Mouse (Mus musculus) forebrain, postnatal 0 days (tissue): Measurements from ENCODE around the gene Dpep2nb. TPM values are rescaled to one million over a fixed set of nuclear protein-coding genes. Genes with fewer than 3 reads are reported as not detected.
A peak's percentile ranks its signal among the peaks of the same experiment; 100 is the strongest.

Experiments used
- ATAC-seq: fragments of 200-750 bp; cut with Nextera tagmentation; 2 replicates; pipeline ENCODE4 v1.8.0; 2017; ENCODE audit warnings: mild to moderate bottlenecking, moderate library complexity
- DNase-seq: peaks from one replicate; pipeline ENCODE4 v3.0.0-alpha.2; 2015
- H3K27ac ChIP-seq: fragments of 300-500 bp; sonication (generic); 2 replicates; pipeline ENCODE4 v1.5.1; 2014; ENCODE audit warnings: low read depth, mild to moderate bottlenecking, antibody characterized with exemption, low read length, moderate library complexity, mixed read lengths
- H3K27me3 ChIP-seq: fragments of 300-500 bp; sonication (generic); 2 replicates; pipeline ENCODE4 v1.6.1; 2014; ENCODE audit warnings: mild to moderate bottlenecking, low read length, mixed read lengths; ENCODE audit not compliant: insufficient read depth
- H3K36me3 ChIP-seq: fragments of 300-500 bp; sonication (generic); 2 replicates; pipeline ENCODE4 v1.6.1; 2014; ENCODE audit warnings: mild to moderate bottlenecking, moderate library complexity; ENCODE audit not compliant: insufficient read depth
- H3K4me1 ChIP-seq: fragments of 300-500 bp; sonication (generic); 2 replicates; pipeline ENCODE4 v1.6.1; 2014; ENCODE audit warnings: antibody characterized with exemption; ENCODE audit not compliant: insufficient read depth
- H3K4me2 ChIP-seq: fragments of 300-500 bp; sonication (generic); 2 replicates; pipeline ENCODE4 v1.6.1; 2014; ENCODE audit warnings: low read depth, mild to moderate bottlenecking, moderate library complexity
- H3K4me3 ChIP-seq: fragments of 300-500 bp; sonication (generic); 2 replicates; pipeline ENCODE4 v1.5.1; 2014; ENCODE audit warnings: low read depth, low read length, mixed read lengths
- H3K9ac ChIP-seq: fragments of 300-500 bp; sonication (generic); 2 replicates; pipeline ENCODE4 v1.6.1; 2014; ENCODE audit warnings: mild to moderate bottlenecking
- H3K9me3 ChIP-seq: fragments of 300-500 bp; sonication (generic); 2 replicates; pipeline ENCODE4 v1.6.1; 2016; ENCODE audit warnings: low read length
- CTCF ChIP-seq: sonication (generic); IDR thresholded peaks from 2 replicates; pipeline ENCODE4 v1.5.1; 2016; ENCODE audit warnings: antibody characterized with exemption, control low read depth, low read depth
- WGBS: fragments of 180-500 bp; shearing (Covaris S2); extraction: QIAGEN DNeasy Blood & Tissue Kit; methylation state at CpG from one replicate; pipeline ENCODE4 v1.1.7; 2014; 5-methylcytosine and 5-hydroxymethylcytosine counted together
- polyA plus RNA-seq: library from polyadenylated mRNA; unstranded; fragments of >200 nt; fragmentation: Nextera tagmentation; extraction: Ambion mirVana; gene quantifications from 2 replicates; pipeline ENCODE4 v1.2.1, GENCODE M21; 2015
- total RNA-seq: library from RNA; depleted of rRNA; stranded (reverse); fragments of >200 nt; gene quantifications from 2 replicates; pipeline ENCODE4 v1.2.3, GENCODE M21; 2014

The Dpep2nb gene
- total and polyA plus RNA-seq, 2 experiments from 2014 or later: not detected

GRCm38 (mm10) chr8:106006413-106006812 is 638 bp upstream of the Dpep2nb start:
- Histone ChIP-seq H3K4me3 (no peak overlapping the region), H3K9ac (no peak overlapping the region), H3K36me3 (no peaks in the 10 kb centered on the region), H3K4me2 (no peak overlapping the region), H3K27ac (no peak overlapping the region), H3K9me3 (no peaks in the 10 kb centered on the region), H3K4me1 (peaks cover 11% of the 10 kb centered on the region), H3K27me3 (no peaks in the 10 kb centered on the region)
- no peak for ATAC-seq
- 84% methylated on average over 4 of the region's 4 CpGs for WGBS
- no peak for DNase-seq
- peak; percentile 16; the same call in 1 of the 2 replicates for TF ChIP-seq CTCF

- H3K4me3 ChIP-seq: no peak overlapping the region
- H3K9me3 ChIP-seq: no peaks in the 10 kb centered on the region
- ATAC-seq: no peak
- H3K27me3 ChIP-seq: no peaks in the 10 kb centered on the region
- H3K27ac ChIP-seq: no peak overlapping the region
- 76% methylated on average over 8 of the region's 8 CpGs for WGBS
- no peak overlapping the region for H3K4me2 ChIP-seq
- H3K9ac ChIP-seq: no peak overlapping the region
- no peak for TF ChIP-seq CTCF
- no peaks in the 10 kb centered on the region for H3K36me3 ChIP-seq
- H3K4me1 ChIP-seq: 0 out of 2 replicates have a peak, but pooled peaks cover under 1% of the 10 kb centered on the region
- no peak for DNase-seq
Measured at GRCm38 (mm10) chr8:106004538-106005207, 1.1 kb downstream of the Dpep2nb start.

- Histone ChIP-seq H3K4me2 (no peak overlapping the region), H3K9me3 (no peaks in the 10 kb centered on the region), H3K4me3 (no peak overlapping the region), H3K9ac (no peak overlapping the region), H3K36me3 (no peaks in the 10 kb centered on the region), H3K4me1 (no peaks in the 10 kb centered on the region), H3K27ac (no peak overlapping the region), H3K27me3 (no peaks in the 10 kb centered on the region)
- no peak for DNase-seq
- TF ChIP-seq CTCF: no peak
- WGBS: 78% methylated on average over 4 of the region's 4 CpGs
- no peak for ATAC-seq
Measured at GRCm38 (mm10) chr8:106001908-106002307, 3.9 kb downstream of the Dpep2nb start.

GRCm38 (mm10) chr8:105998971-105999370 is 6.8 kb downstream of the Dpep2nb start:
- no peaks in the 10 kb centered on the region for H3K4me1 ChIP-seq
- no peak for TF ChIP-seq CTCF
- no peak overlapping the region for H3K4me2 ChIP-seq
- H3K9me3 ChIP-seq: no peaks in the 10 kb centered on the region
- no peak for DNase-seq
- no peak overlapping the region for H3K9ac ChIP-seq
- 80% methylated on average over 2 of the region's 2 CpGs for WGBS
- H3K27ac ChIP-seq: no peak overlapping the region
- H3K36me3 ChIP-seq: no peaks in the 10 kb centered on the region
- ATAC-seq: no peak
- no peak overlapping the region for H3K4me3 ChIP-seq
- no peaks in the 10 kb centered on the region for H3K27me3 ChIP-seq

GRCm38 (mm10) chr8:105996359-105996758 is 9.4 kb downstream of the Dpep2nb start:
- H3K27ac ChIP-seq: no peak overlapping the region
- H3K27me3 ChIP-seq: no peaks in the 10 kb centered on the region
- TF ChIP-seq CTCF: no peak
- 62% methylated on average over 7 of the region's 7 CpGs for WGBS
- ATAC-seq: no peak
- H3K9ac ChIP-seq: no peak overlapping the region
- no peaks in the 10 kb centered on the region for H3K36me3 ChIP-seq
- no peak overlapping the region for H3K4me2 ChIP-seq
- H3K4me3 ChIP-seq: no peak overlapping the region
- no peak for DNase-seq
- H3K4me1 ChIP-seq: no peaks in the 10 kb centered on the region
- H3K9me3 ChIP-seq: no peaks in the 10 kb centered on the region

- H3K4me3 ChIP-seq: no peak overlapping the region
- ATAC-seq: no peak
- no peaks in the 10 kb centered on the region for H3K9me3 ChIP-seq
- H3K27ac ChIP-seq: no peak overlapping the region
- TF ChIP-seq CTCF: no peak
- no peak overlapping the region for H3K9ac ChIP-seq
- H3K4me1 ChIP-seq: no peaks in the 10 kb centered on the region
- DNase-seq: no peak
- H3K4me2 ChIP-seq: no peak overlapping the region
- 72% methylated on average over 4 of the region's 4 CpGs for WGBS
- no peaks in the 10 kb centered on the region for H3K27me3 ChIP-seq
- no peaks in the 10 kb centered on the region for H3K36me3 ChIP-seq
Measured at GRCm38 (mm10) chr8:105993226-105993625, 12.5 kb downstream of the Dpep2nb start.

GRCm38 (mm10) chr8:105992499-105992898 is 13.3 kb downstream of the Dpep2nb start:
- WGBS: 64% methylated on average over 5 of the region's 5 CpGs
- ATAC-seq (no peak), DNase-seq (no peak)
- Histone ChIP-seq H3K4me3 (no peak overlapping the region), H3K36me3 (no peaks in the 10 kb centered on the region), H3K9me3 (no peaks in the 10 kb centered on the region), H3K27me3 (no peaks in the 10 kb centered on the region), H3K27ac (no peak overlapping the region), H3K4me2 (no peak overlapping the region), H3K4me1 (no peaks in the 10 kb centered on the region), H3K9ac (no peak overlapping the region)
- no peak for TF ChIP-seq CTCF

GRCm38 (mm10) chr8:105991546-105991945 is 14.2 kb downstream of the Dpep2nb start:
- TF ChIP-seq CTCF: no peak
- no peak overlapping the region for H3K4me3 ChIP-seq
- H3K27ac ChIP-seq: no peak overlapping the region
- H3K4me2 ChIP-seq: no peak overlapping the region
- H3K4me1 ChIP-seq: no peaks in the 10 kb centered on the region
- H3K27me3 ChIP-seq: no peaks in the 10 kb centered on the region
- no peak overlapping the region for H3K9ac ChIP-seq
- 92% methylated on average over 2 of the region's 2 CpGs for WGBS
- DNase-seq (no peak), ATAC-seq (no peak)
- H3K9me3 ChIP-seq: no peaks in the 10 kb centered on the region
- H3K36me3 ChIP-seq: no peaks in the 10 kb centered on the region
